Mouse (Mus musculus) liver, embryonic 13.5 days (tissue): Measurements from ENCODE around the gene Tekt2. TPM values are rescaled to one million over a fixed set of nuclear protein-coding genes. Genes with fewer than 3 reads are reported as not detected.

ENCODE experiments used
- ATAC-seq: fragments of 200-750 bp; cut with Nextera tagmentation; 2 replicates; pipeline ENCODE4 v1.8.0; 2017; ENCODE audit warnings: low read depth, mild to moderate bottlenecking, moderate number of reproducible peaks, moderate library complexity
- DNase-seq: peaks from one replicate; pipeline ENCODE4 v3.0.0; 2022
- H3K27ac ChIP-seq: fragments of 300-500 bp; sonication (generic); 2 replicates; pipeline ENCODE4 v1.5.1; 2015; ENCODE audit warnings: moderate library complexity, mild to moderate bottlenecking, inconsistent platforms
- H3K27me3 ChIP-seq: fragments of 300-500 bp; sonication (generic); 2 replicates; pipeline ENCODE4 v1.6.1; 2015; ENCODE audit warnings: mild to moderate bottlenecking, inconsistent platforms
- H3K36me3 ChIP-seq: fragments of 300-500 bp; sonication (generic); 2 replicates; pipeline ENCODE4 v1.6.1; 2015; ENCODE audit warnings: mild to moderate bottlenecking, inconsistent platforms
- H3K4me1 ChIP-seq: fragments of 300-500 bp; sonication (generic); replicated peaks from 2 replicates; pipeline ENCODE4 v1.6.1; 2015; ENCODE audit warnings: inconsistent platforms
- H3K4me2 ChIP-seq: fragments of 300-500 bp; sonication (generic); 2 replicates; pipeline ENCODE4 v1.6.1; 2015; ENCODE audit warnings: inconsistent platforms, mild to moderate bottlenecking, moderate library complexity
- H3K4me3 ChIP-seq: fragments of 300-500 bp; sonication (generic); replicated peaks from 2 replicates; pipeline ENCODE4 v1.5.1; 2015; ENCODE audit warnings: mild to moderate bottlenecking, inconsistent platforms
- H3K9ac ChIP-seq: fragments of 300-500 bp; sonication (generic); 2 replicates; pipeline ENCODE4 v1.6.1; 2015; ENCODE audit warnings: mild to moderate bottlenecking, inconsistent platforms
- H3K9me3 ChIP-seq: fragments of 300-500 bp; sonication (generic); replicated peaks from 2 replicates; pipeline ENCODE4 v1.6.1; 2016; ENCODE audit warnings: inconsistent platforms
- WGBS: fragments of 180-500 bp; shearing (Covaris S2); methylation state at CpG from one replicate; pipeline ENCODE4 v1.1.7; 2015; ENCODE audit not compliant: insufficient replicate concordance; 5-methylcytosine and 5-hydroxymethylcytosine counted together
- polyA plus RNA-seq: library from polyadenylated mRNA; unstranded; fragments of >200 nt; fragmentation: Nextera tagmentation; extraction: Ambion mirVana; gene quantifications from 2 replicates; pipeline ENCODE4 v1.2.1, GENCODE M21; 2015

The Tekt2 gene
- polyA plus RNA-seq, 1 experiment from 2014 or later: 0.53 TPM

GRCm38 (mm10) chr4:126287302-126287995, 38.0 kb downstream of the Tekt2 start:
- Histone ChIP-seq H3K9ac (no peak overlapping the region), H3K4me2 (no peak overlapping the region; the same call in 1 of the 2 replicates), H3K27ac (no peak overlapping the region), H3K4me3 (peak overlapping the region; percentile 50; the same call in 1 of the 2 replicates), H3K4me1 (peaks cover 7% of the 10 kb centered on the region), H3K27me3 (peaks cover 85% of the 10 kb centered on the region), H3K36me3 (no peaks in the 10 kb centered on the region), H3K9me3 (no peaks in the 10 kb centered on the region)
- no peak for DNase-seq
- 36% methylated on average over 11 of the region's 11 CpGs for WGBS
- no peak for ATAC-seq

- H3K4me3 ChIP-seq: peak within 1 kb of the TSS; percentile 50
- peaks cover 7% of the 10 kb centered on the region for H3K4me1 ChIP-seq
- WGBS: 3% methylated on average over 42 of the region's 42 CpGs
- H3K9ac ChIP-seq: no peak within 1 kb of the TSS
- no peak for DNase-seq
- H3K27me3 ChIP-seq: peaks cover 85% of the 10 kb centered on the region
- H3K9me3 ChIP-seq: no peaks in the 10 kb centered on the region
- 0 out of 2 replicates have a peak, but pooled peaks have one; percentile 45 for ATAC-seq
- peak within 1 kb of the TSS; percentile 57 for H3K4me2 ChIP-seq
- no peak within 1 kb of the TSS for H3K27ac ChIP-seq
- no peaks in the 10 kb centered on the region for H3K36me3 ChIP-seq
Observed at GRCm38 (mm10) chr4:126286492-126286891, 39.0 kb downstream of the Tekt2 start, which contains the start of gene Col8a2. Gene Col8a2 (plus strand): TSS chr4:126286793.

GRCm38 (mm10) chr4:126283582-126283981, 41.9 kb downstream of the Tekt2 start:
- WGBS: 35% methylated on average over 8 of the region's 8 CpGs
- no peaks in the 10 kb centered on the region for H3K9me3 ChIP-seq
- H3K27ac ChIP-seq: no peak overlapping the region
- DNase-seq (no peak), ATAC-seq (no peak)
- H3K36me3 ChIP-seq: no peaks in the 10 kb centered on the region
- peaks cover 59% of the 10 kb centered on the region for H3K27me3 ChIP-seq
- H3K4me2 ChIP-seq: no peak overlapping the region
- H3K4me3 ChIP-seq: no peak overlapping the region
- no peak overlapping the region for H3K9ac ChIP-seq
- H3K4me1 ChIP-seq: peaks cover 7% of the 10 kb centered on the region

GRCm38 (mm10) chr4:126281706-126282105, 43.8 kb downstream of the Tekt2 start:
- Histone ChIP-seq H3K36me3 (no peaks in the 10 kb centered on the region), H3K4me2 (no peak overlapping the region), H3K4me1 (peaks cover 9% of the 10 kb centered on the region), H3K9ac (no peak overlapping the region), H3K27ac (no peak overlapping the region), H3K4me3 (no peak overlapping the region), H3K27me3 (peaks cover 40% of the 10 kb centered on the region), H3K9me3 (no peaks in the 10 kb centered on the region)
- ATAC-seq (no peak), DNase-seq (no peak)
- 60% methylated on average over 9 of the region's 9 CpGs for WGBS

GRCm38 (mm10) chr4:126278961-126279360, 46.5 kb downstream of the Tekt2 start:
- no peak overlapping the region for H3K9ac ChIP-seq
- DNase-seq (no peak), ATAC-seq (no peak)
- no peaks in the 10 kb centered on the region for H3K9me3 ChIP-seq
- 0 out of 2 replicates have a peak, but pooled peaks cover 4% of the 10 kb centered on the region for H3K4me1 ChIP-seq
- H3K4me2 ChIP-seq: no peak overlapping the region
- H3K27me3 ChIP-seq: peaks cover 15% of the 10 kb centered on the region
- H3K4me3 ChIP-seq: no peak overlapping the region
- WGBS: 71% methylated on average over 9 of the region's 9 CpGs
- peaks cover 15% of the 10 kb centered on the region for H3K36me3 ChIP-seq
- H3K27ac ChIP-seq: no peak overlapping the region

- no peak overlapping the region; the same call in 1 of the 2 replicates for H3K9ac ChIP-seq
- peaks cover 11% of the 10 kb centered on the region for H3K27me3 ChIP-seq
- 0 out of 2 replicates have a peak, but pooled peaks cover 4% of the 10 kb centered on the region for H3K4me1 ChIP-seq
- peaks cover 19% of the 10 kb centered on the region for H3K36me3 ChIP-seq
- H3K27ac ChIP-seq: no peak overlapping the region
- ATAC-seq (no peak), DNase-seq (no peak)
- 63% methylated on average over 9 of the region's 9 CpGs for WGBS
- no peak overlapping the region for H3K4me2 ChIP-seq
- no peak overlapping the region for H3K4me3 ChIP-seq
- no peaks in the 10 kb centered on the region for H3K9me3 ChIP-seq
Observed at GRCm38 (mm10) chr4:126278565-126278915, 46.9 kb downstream of the Tekt2 start.

- H3K4me3 ChIP-seq: no peak overlapping the region
- no peak overlapping the region; the same call in 1 of the 2 replicates for H3K9ac ChIP-seq
- ATAC-seq: 0 out of 2 replicates have a peak, but pooled peaks have one; percentile 41
- 17% methylated on average over 13 of the region's 13 CpGs for WGBS
- peaks cover 6% of the 10 kb centered on the region; the same call in 1 of the 2 replicates for H3K27me3 ChIP-seq
- H3K36me3 ChIP-seq: peaks cover 24% of the 10 kb centered on the region
- H3K4me2 ChIP-seq: peak overlapping the region; percentile 9; the same call in 1 of the 2 replicates
- no peaks in the 10 kb centered on the region for H3K9me3 ChIP-seq
- DNase-seq: no peak
- 0 out of 2 replicates have a peak, but pooled peaks cover 4% of the 10 kb centered on the region for H3K4me1 ChIP-seq
- H3K27ac ChIP-seq: no peak overlapping the region
Observed at GRCm38 (mm10) chr4:126277906-126278564, 47.5 kb downstream of the Tekt2 start.

- H3K9ac ChIP-seq: no peak overlapping the region
- ATAC-seq (no peak), DNase-seq (no peak)
- no peak overlapping the region for H3K4me3 ChIP-seq
- 86% methylated on average over 13 of the region's 13 CpGs for WGBS
- H3K27ac ChIP-seq: no peak overlapping the region
- no peak overlapping the region for H3K4me2 ChIP-seq
- H3K4me1 ChIP-seq: 0 out of 2 replicates have a peak, but pooled peaks cover 4% of the 10 kb centered on the region
- H3K36me3 ChIP-seq: peaks cover 30% of the 10 kb centered on the region
- H3K9me3 ChIP-seq: no peaks in the 10 kb centered on the region
- no peaks in the 10 kb centered on the region for H3K27me3 ChIP-seq
Observed at GRCm38 (mm10) chr4:126275681-126276131, 49.8 kb downstream of the Tekt2 start.

- ATAC-seq (no peak), DNase-seq (no peak)
- H3K9me3 ChIP-seq: no peaks in the 10 kb centered on the region
- H3K27me3 ChIP-seq: no peaks in the 10 kb centered on the region
- 84% methylated on average over 4 of the region's 4 CpGs for WGBS
- H3K4me3 ChIP-seq: no peak overlapping the region
- H3K36me3 ChIP-seq: peaks cover 30% of the 10 kb centered on the region
- H3K27ac ChIP-seq: no peak overlapping the region
- H3K9ac ChIP-seq: no peak overlapping the region
- no peak overlapping the region for H3K4me2 ChIP-seq
- 0 out of 2 replicates have a peak, but pooled peaks cover 4% of the 10 kb centered on the region for H3K4me1 ChIP-seq
Observed at GRCm38 (mm10) chr4:126275081-126275480, 50.4 kb downstream of the Tekt2 start.

- ATAC-seq: no peak
- Histone ChIP-seq H3K4me2 (no peak overlapping the region), H3K36me3 (peaks cover 30% of the 10 kb centered on the region), H3K27ac (no peak overlapping the region), H3K4me1 (0 out of 2 replicates have a peak, but pooled peaks cover 4% of the 10 kb centered on the region), H3K27me3 (no peaks in the 10 kb centered on the region), H3K9ac (no peak overlapping the region), H3K4me3 (no peak overlapping the region), H3K9me3 (no peaks in the 10 kb centered on the region)
- WGBS: 81% methylated on average over 13 of the region's 13 CpGs
- no peak for DNase-seq
Observed at GRCm38 (mm10) chr4:126273753-126274152, 51.7 kb downstream of the Tekt2 start.
